Mouse (Mus musculus): ENCODE results near the gene Hdac8.

- TF ChIP-seq CTCF (IDR thresholded peaks at IDR 0.05; ENCODE audit: low read depth, low read length) (peak; percentile 41; the same call in 1 of the 2 replicates), POLR2A (IDR thresholded peaks at IDR 0.05; ENCODE audit: extremely low read depth, insufficient read depth, low read length) (no peak)
Observed at GRCm38 (mm10) chrX:102476784-102477183, 28.4 kb downstream of the Hdac8 start.

Measured in liver, adult 2 months (tissue).